Mouse (Mus musculus) activated CD4-positive, CD25-positive, alpha-beta regulatory T cell (primary cell): Measurements from ENCODE around the gene Krtap9-3. TPM values are rescaled to one million over a fixed set of nuclear protein-coding genes. Genes with fewer than 3 reads are reported as not detected.

ENCODE experiments used
- polyA plus RNA-seq, 2 experiments: library from polyadenylated mRNA; unstranded; fragments of 100-300 nt; shearing (Covaris generic); gene quantifications; one replicate each; pipeline ENCODE4 v1.2.1; 2017

Krtap9-3 gene
- polyA plus RNA-seq: not detected

DNA sequence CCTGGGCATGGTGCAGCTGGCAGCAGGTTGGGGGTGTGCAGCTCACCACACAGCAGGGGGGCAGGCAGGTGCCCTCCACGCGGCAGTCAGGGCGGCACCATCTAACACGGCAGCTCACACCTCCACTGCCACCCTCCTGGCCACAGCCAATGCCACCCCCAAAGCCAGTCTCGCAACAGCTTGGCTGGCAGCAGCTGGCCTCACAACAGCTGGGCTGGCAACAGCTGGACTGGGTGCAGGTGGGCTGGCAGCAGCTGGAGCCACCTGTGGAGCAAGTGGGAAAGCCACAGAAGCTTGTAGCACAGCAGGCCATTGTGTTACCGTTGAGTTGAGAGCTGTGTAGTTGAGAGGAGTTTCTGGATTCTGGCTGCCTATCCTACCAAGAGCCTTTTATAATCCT is at the start of gene Krtap9-3:
Krtap9-3 (minus strand) TSS at position 364 of the 400 bp plus-strand sequence.

DNA sequence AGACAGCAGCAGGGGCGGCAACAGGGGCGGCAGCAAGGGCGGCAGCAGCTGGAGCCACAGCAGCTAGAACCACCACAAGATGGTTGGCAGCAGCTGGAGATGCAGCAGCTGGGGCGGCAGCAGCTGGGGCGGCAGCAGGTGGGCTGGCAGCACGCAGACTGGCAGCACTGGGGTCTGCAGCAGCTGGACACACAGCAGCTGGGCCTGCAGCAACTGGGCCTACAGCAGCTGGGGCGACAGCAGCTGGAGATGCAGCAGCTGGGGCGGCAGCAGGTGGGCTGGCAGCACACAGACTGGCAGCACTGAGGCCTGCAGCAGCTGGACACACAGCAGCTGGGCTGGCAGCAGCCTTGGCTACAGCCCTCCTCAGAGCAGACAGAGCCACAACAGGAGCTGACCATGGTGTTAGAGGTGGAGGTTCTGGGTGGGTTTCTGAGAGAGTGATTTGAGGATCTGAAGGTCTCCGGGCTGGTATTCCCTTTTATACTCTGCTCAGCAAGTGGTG is 45.8 kb upstream of the Krtap9-3 start, which contains the start of gene Krtap4-7:
Krtap4-7 (minus strand) TSS at position 455 of the 505 bp plus-strand sequence.

GRCm38 (mm10) chr11:99634653-99635134 is 36.8 kb upstream of the Krtap9-3 start, which contains the start of gene Krtap4-2:
Gene Krtap4-2, minus strand, starts transcription at chr11:99635084.

GRCm38 (mm10) chr11:99628138-99628537 is 30.2 kb upstream of the Krtap9-3 start, which contains the start of gene Krtap4-1:
Gene Krtap4-1, minus strand, starts transcription at chr11:99628238.

GRCm38 (mm10) chr11:99620335-99620734 is 22.4 kb upstream of the Krtap9-3 start, which contains the start of gene Gm11562:
Gene Gm11562, minus strand, starts transcription at chr11:99620435.

GRCm38 (mm10) chr11:99614796-99615363 is 17.0 kb upstream of the Krtap9-3 start, which contains the start of gene Krtap2-4:
Gene Krtap2-4, minus strand, starts transcription at chr11:99614846.

GRCm38 (mm10) chr11:99610089-99610488 is 12.2 kb upstream of the Krtap9-3 start, which contains the start of gene Gm11937:
Gene Gm11937, minus strand, starts transcription at chr11:99610189.

GRCm38 (mm10) chr11:99603208-99603607 is 5.3 kb upstream of the Krtap9-3 start, which contains the start of gene Gm11938:
Gene Gm11938, minus strand, starts transcription at chr11:99603308.

DNA sequence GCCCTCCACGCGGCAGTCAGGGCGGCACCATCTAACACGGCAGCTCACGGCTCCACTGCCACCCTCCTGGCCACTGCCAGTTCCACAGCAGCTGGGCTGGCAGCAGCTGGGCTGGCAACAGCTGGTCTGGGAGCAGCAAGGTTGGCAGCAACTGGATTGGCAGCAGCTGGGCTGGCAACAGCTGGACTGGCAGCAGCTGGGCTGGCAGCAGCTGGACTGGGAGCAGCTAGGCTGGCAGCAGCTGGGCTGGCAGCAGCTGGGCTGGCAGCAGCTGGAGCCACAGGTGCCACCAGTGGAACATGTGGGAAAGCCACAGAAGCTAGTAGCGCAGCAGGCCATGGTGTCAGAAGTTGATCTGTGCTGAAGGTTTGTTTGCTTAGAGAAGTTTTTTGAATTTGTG is 6.9 kb downstream of the Krtap9-3 start, which contains the start of gene Krtap1-3:
Krtap1-3 (minus strand) TSS at position 359 of the 400 bp plus-strand sequence.

DNA sequence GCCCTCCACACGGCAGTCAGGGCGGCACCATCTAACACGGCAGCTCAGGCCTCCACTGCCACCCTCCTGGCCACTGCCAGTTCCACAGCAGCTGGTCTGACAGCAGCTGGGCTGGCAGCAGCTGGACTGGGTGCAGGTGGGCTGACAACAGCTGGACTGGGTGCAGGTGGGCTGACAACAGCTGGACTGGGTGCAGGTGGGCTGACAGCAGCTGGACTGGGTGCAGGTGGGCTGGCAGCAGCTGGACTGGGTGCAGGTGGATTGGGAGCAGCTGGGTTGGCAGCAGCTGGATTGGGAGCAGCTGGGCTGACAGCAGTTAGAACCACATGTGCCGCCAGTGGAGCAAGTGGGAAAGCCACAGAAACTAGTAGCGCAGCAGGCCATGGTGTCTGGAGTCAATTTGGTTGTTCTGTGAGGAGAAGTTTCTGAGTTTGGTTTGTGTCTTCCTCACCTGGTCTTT is 14.6 kb downstream of the Krtap9-3 start, which contains the start of gene Krtap1-4:
Krtap1-4 (minus strand) TSS at position 410 of the 460 bp plus-strand sequence.

GRCm38 (mm10) chr11:99580636-99581035 is 17.3 kb downstream of the Krtap9-3 start, which contains the start of gene Krtap1-5:
Gene Krtap1-5, minus strand, starts transcription at chr11:99581016.

DNA sequence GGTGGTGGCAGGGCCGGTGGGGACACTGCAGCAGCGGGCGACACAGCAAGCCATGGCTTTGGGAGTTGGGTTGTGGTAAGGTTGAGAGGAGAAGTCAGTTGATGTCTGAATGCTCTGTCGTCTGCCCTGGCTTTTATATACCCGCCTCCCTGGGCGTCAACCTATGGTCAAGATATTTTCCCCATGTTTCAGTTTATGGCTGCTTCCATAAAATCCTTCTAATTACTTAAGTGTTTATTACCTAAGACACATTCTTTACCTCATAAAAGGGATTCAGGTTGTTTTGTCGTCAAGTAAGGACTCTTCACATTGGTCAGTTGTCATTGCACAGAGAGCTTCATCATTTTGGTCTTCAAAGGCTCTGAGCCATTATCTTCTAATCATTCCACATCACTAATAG is 31.4 kb downstream of the Krtap9-3 start, which contains the start of gene Krtap3-1:
Krtap3-1 (minus strand) TSS at position 101 of the 400 bp plus-strand sequence.

DNA sequence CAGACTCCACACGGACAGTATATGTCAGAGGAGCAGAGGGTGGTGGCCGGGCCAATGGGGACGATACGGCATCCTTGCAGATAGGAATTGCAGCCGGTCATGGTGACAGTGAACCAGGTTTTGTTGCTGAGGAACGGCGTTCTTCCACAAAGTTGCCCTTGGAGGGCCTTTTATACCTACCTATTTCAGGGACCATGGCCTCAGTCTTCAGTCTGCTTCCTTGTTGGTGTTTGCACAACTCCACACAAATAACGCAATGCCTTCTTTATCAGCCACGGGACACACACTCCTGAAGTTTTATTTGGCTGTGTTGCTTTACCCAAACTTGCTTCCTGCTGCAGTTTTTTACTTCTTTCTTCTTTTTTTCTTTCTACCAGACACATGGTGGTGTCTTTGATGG is 38.5 kb downstream of the Krtap9-3 start, which contains the start of gene Gm11939:
Gm11939 (minus strand) TSS at position 101 of the 400 bp plus-strand sequence.

GRCm38 (mm10) chr11:99556753-99557152 is 41.2 kb downstream of the Krtap9-3 start, which contains the start of gene Krtap3-2:
Gene Krtap3-2, minus strand, starts transcription at chr11:99556853.

DNA sequence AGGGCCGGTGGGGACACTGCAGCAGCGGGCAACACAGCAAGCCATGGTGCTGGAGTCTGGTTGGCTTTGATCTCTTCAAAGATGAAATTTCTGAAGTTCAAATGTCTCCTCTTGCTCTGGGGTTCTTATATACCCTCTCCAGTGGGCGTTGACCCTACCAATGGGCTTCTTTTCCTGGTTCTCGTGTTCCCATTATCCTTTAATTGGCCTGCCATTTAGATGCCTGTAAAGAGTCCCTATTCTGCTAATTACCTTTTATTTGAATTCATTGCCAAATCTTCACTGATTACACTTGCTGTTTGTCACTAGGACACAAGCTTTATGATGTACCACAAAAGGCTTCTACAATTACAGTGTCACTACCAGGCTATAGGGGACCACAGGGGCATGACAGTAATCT is 47.1 kb downstream of the Krtap9-3 start, which contains the start of gene Krtap3-3:
Krtap3-3 (minus strand) TSS at position 101 of the 400 bp plus-strand sequence.

Other genes starting within 250 kb of the Krtap9-3 start
- gene Krt27, start 247.0 kb downstream of the Krtap9-3 start, polyA plus RNA-seq: not detected
- gene Krt28, start 223.2 kb downstream of the Krtap9-3 start, polyA plus RNA-seq: not detected
- gene Krt10, start 208.7 kb downstream of the Krtap9-3 start, polyA plus RNA-seq: 1 to 10 TPM; 8.0 to 9.9 TPM
- under 1 TPM in 1 of 2 experiments, not detected in 1; 0.11 TPM for gene Krt12, start 175.8 kb downstream of the Krtap9-3 start, polyA plus RNA-seq
- gene Krt20, start 160.0 kb downstream of the Krtap9-3 start, polyA plus RNA-seq: not detected
- not detected for gene Krt23, start 105.0 kb downstream of the Krtap9-3 start, polyA plus RNA-seq
- under 1 TPM in 1 of 2 experiments, not detected in 1; 0.36 TPM for gene Krt39, start 76.8 kb downstream of the Krtap9-3 start, polyA plus RNA-seq
- under 1 TPM in 1 of 2 experiments, not detected in 1; 0.38 TPM for gene Krt40, start 54.9 kb downstream of the Krtap9-3 start, polyA plus RNA-seq
- gene Krtap3-3, start 47.2 kb downstream of the Krtap9-3 start, polyA plus RNA-seq: not detected
- not detected for gene Krtap3-2, start 41.3 kb downstream of the Krtap9-3 start, polyA plus RNA-seq
- 1 to 10 TPM in 1 of 2 experiments, not detected in 1; 1.1 TPM for gene Gm11939, start 38.6 kb downstream of the Krtap9-3 start, polyA plus RNA-seq
- gene Krtap3-1, start 31.5 kb downstream of the Krtap9-3 start, polyA plus RNA-seq: not detected
- not detected for gene Krtap1-5, start 17.1 kb downstream of the Krtap9-3 start, polyA plus RNA-seq
- not detected for gene Krtap1-4, start 14.5 kb downstream of the Krtap9-3 start, polyA plus RNA-seq
- under 1 TPM in 1 of 2 experiments, not detected in 1; 0.27 TPM for gene Krtap1-3, start 6.8 kb downstream of the Krtap9-3 start, polyA plus RNA-seq
- gene Gm11938, start 5.2 kb upstream of the Krtap9-3 start, polyA plus RNA-seq: not detected
- not detected for gene Gm11937, start 12.1 kb upstream of the Krtap9-3 start, polyA plus RNA-seq
- gene Krtap2-4, start 16.7 kb upstream of the Krtap9-3 start, polyA plus RNA-seq: not detected
- gene Gm11562, start 22.3 kb upstream of the Krtap9-3 start, polyA plus RNA-seq: not detected
- gene Krtap4-1, start 30.1 kb upstream of the Krtap9-3 start, polyA plus RNA-seq: not detected
- not detected for gene Krtap4-2, start 37.0 kb upstream of the Krtap9-3 start, polyA plus RNA-seq
- gene Krtap4-7, start 46.0 kb upstream of the Krtap9-3 start, polyA plus RNA-seq: not detected
- not detected for gene Gm11555, start 52.1 kb upstream of the Krtap9-3 start, polyA plus RNA-seq
- not detected for gene Gm11563, start 60.9 kb upstream of the Krtap9-3 start, polyA plus RNA-seq
- not detected for gene Krtap4-6, start 67.9 kb upstream of the Krtap9-3 start, polyA plus RNA-seq
- gene Gm14190, start 92.6 kb upstream of the Krtap9-3 start, polyA plus RNA-seq: not detected
- gene Gm14180, start 136.2 kb upstream of the Krtap9-3 start, polyA plus RNA-seq: not detected
- under 1 TPM in 1 of 2 experiments, not detected in 1; 0.32 TPM for gene Gm11595, start 174.8 kb upstream of the Krtap9-3 start, polyA plus RNA-seq
- gene Krtap4-8, start 182.6 kb upstream of the Krtap9-3 start, polyA plus RNA-seq: not detected
- not detected for gene Krtap4-9, start 187.1 kb upstream of the Krtap9-3 start, polyA plus RNA-seq
- gene Gm11596, start 195.4 kb upstream of the Krtap9-3 start, polyA plus RNA-seq: not detected
- not detected for gene Gm11569, start 200.8 kb upstream of the Krtap9-3 start, polyA plus RNA-seq
- not detected for gene Gm11554, start 206.3 kb upstream of the Krtap9-3 start, polyA plus RNA-seq
- gene Krtap4-13, start 211.8 kb upstream of the Krtap9-3 start, polyA plus RNA-seq: not detected
- gene Gm11564, start 217.6 kb upstream of the Krtap9-3 start, polyA plus RNA-seq: not detected
- gene 2300003K06Rik, start 240.0 kb upstream of the Krtap9-3 start, polyA plus RNA-seq: not detected